Mouse (Mus musculus) heart, embryonic 14.5 days (tissue): ENCODE measurements at regions not wholly inside any gene's neighbourhood (a gene's known extent, or its start where the extent isn't known, plus 50 kb on each side); places are given as distances from the start of the nearest gene placed in this dataset.

Source experiments
- ATAC-seq: fragments of 200-750 bp; cut with Nextera tagmentation; 2 replicates; pipeline ENCODE4 v1.8.0; 2017; ENCODE audit warnings: low read depth, moderate TSS enrichment; ENCODE audit not compliant: insufficient number of reproducible peaks, insufficient read depth, low FRiP score
- H3K27ac ChIP-seq, 2 experiments: fragments of 200-500 bp in 1 of 2; fragments of 300-500 bp in 1 of 2; sonication (generic) in 1 of 2; replicated peaks in 1 of 2; 2 replicates each; pipeline ENCODE4 v1.5.1; 2012 to 2014; ENCODE audit warnings: low read depth in 2 of 2, low read length in 2 of 2, control low read depth in 1 of 2, mild to moderate bottlenecking in 1 of 2, mixed read lengths in 1 of 2; ENCODE audit not compliant: control insufficient read depth in 1 of 2, insufficient read depth in 1 of 2
- H3K27me3 ChIP-seq: fragments of 300-500 bp; sonication (generic); 2 replicates; pipeline ENCODE4 v1.6.1; 2014; ENCODE audit warnings: mild to moderate bottlenecking, low read length, control low read depth; ENCODE audit not compliant: control insufficient read depth, insufficient read depth
- H3K36me3 ChIP-seq: fragments of 300-500 bp; sonication (generic); 2 replicates; pipeline ENCODE4 v1.6.1; 2014; ENCODE audit warnings: mild to moderate bottlenecking, control low read depth, low read length, mixed read lengths; ENCODE audit not compliant: control insufficient read depth, insufficient read depth
- H3K4me1 ChIP-seq, 2 experiments: fragments of 200-500 bp in 1 of 2; fragments of 300-500 bp in 1 of 2; sonication (generic) in 1 of 2; 2 replicates each; pipeline ENCODE4 v1.6.1; 2012 to 2014; ENCODE audit warnings: low read length in 2 of 2, control low read depth in 1 of 2, mixed read lengths in 1 of 2; ENCODE audit not compliant: control insufficient read depth in 2 of 2, insufficient read depth in 2 of 2
- H3K4me2 ChIP-seq: fragments of 300-500 bp; sonication (generic); 2 replicates; pipeline ENCODE4 v1.6.1; 2014; ENCODE audit warnings: mild to moderate bottlenecking, low read length
- H3K4me3 ChIP-seq, 2 experiments: fragments of 200-500 bp in 1 of 2; fragments of 300-500 bp in 1 of 2; sonication (generic) in 1 of 2; 2 replicates each; pipeline ENCODE4 v1.5.1; 2012 to 2014; ENCODE audit warnings: low read length in 2 of 2, mild to moderate bottlenecking in 2 of 2, control low read depth in 1 of 2, low read depth in 1 of 2, moderate library complexity in 1 of 2; ENCODE audit not compliant: control insufficient read depth in 1 of 2, insufficient read depth in 1 of 2
- H3K9ac ChIP-seq: fragments of 300-500 bp; sonication (generic); 2 replicates; pipeline ENCODE4 v1.6.1; 2014; ENCODE audit warnings: mild to moderate bottlenecking, low read length
- H3K9me3 ChIP-seq: fragments of 300-500 bp; sonication (generic); 2 replicates; pipeline ENCODE4 v1.6.1; 2016; ENCODE audit warnings: low read length, control low read depth; ENCODE audit not compliant: control insufficient read depth
- WGBS: fragments of 180-500 bp; shearing (Covaris S2); extraction: QIAGEN DNeasy Blood & Tissue Kit; methylation state at CpG from one replicate; pipeline ENCODE4 v1.1.7; 2014; 5-methylcytosine and 5-hydroxymethylcytosine counted together

DNA sequence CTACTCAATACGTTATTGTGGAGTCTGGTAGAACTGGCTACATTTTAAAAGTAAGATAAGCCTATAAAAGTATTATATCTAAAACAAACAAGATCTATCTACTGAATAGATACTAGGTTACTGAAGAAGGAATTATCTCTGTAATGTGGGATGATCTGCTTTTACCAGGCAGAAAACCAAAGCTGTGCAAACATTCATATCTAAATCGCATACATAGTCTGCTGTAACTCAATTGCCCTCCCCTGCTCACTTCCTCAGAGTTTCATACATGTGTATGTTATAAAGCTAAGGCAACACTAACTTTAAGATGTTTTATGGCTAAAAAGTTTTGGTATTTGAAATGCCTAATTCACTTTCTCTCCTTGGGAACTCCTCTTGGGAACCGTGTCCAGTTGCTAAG lies 219.0 kb downstream of the Nfkbiz start:
- no peak overlapping the region for H3K9ac ChIP-seq
- ATAC-seq: no peak
- H3K36me3 ChIP-seq: no peaks in the 10 kb centered on the region
- no peak overlapping the region for H3K4me3 ChIP-seq
- H3K4me1 ChIP-seq: no peaks in the 10 kb centered on the region
- WGBS: 62% methylated on average over 3 of the region's 3 CpGs
- H3K4me2 ChIP-seq: no peak overlapping the region
- no peaks in the 10 kb centered on the region for H3K9me3 ChIP-seq
- no peaks in the 10 kb centered on the region for H3K27me3 ChIP-seq
- H3K27ac ChIP-seq: no peak overlapping the region

GRCm38 (mm10) chr16:55617958-55618357 lies 220.7 kb downstream of the Nfkbiz start:
- H3K4me1 ChIP-seq: no peaks in the 10 kb centered on the region
- ATAC-seq: no peak
- 86% methylated on average over 3 of the region's 3 CpGs for WGBS
- no peak overlapping the region for H3K4me3 ChIP-seq
- H3K27me3 ChIP-seq: no peaks in the 10 kb centered on the region
- H3K4me2 ChIP-seq: no peak overlapping the region
- H3K36me3 ChIP-seq: no peaks in the 10 kb centered on the region
- H3K9ac ChIP-seq: no peak overlapping the region
- no peak overlapping the region for H3K27ac ChIP-seq
- no peaks in the 10 kb centered on the region for H3K9me3 ChIP-seq

DNA sequence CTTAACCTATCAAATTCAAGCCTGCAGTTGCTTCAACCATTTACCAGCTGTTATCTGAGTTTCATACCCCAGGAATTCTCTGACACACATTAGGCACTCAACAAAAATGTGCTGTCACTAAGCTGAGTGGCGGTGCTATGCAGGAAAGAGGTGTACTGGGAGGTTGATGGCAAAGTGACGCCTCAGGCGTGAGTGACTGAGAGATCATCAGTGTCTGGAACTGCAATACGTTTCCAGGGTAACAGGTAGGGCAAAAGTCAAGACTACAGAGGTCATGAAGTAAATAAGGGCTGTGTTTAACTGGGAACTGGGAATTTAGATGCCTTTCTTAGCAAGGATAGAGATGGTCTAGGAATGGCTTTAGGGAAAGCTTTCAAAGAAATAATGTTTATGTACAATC lies 221.2 kb downstream of the Nfkbiz start:
- no peaks in the 10 kb centered on the region for H3K4me1 ChIP-seq
- H3K36me3 ChIP-seq: no peaks in the 10 kb centered on the region
- no peak overlapping the region for H3K4me2 ChIP-seq
- H3K27me3 ChIP-seq: no peaks in the 10 kb centered on the region
- no peak overlapping the region for H3K27ac ChIP-seq
- WGBS: 37% methylated on average over 4 of the region's 4 CpGs
- ATAC-seq: no peak
- H3K4me3 ChIP-seq: no peak overlapping the region
- H3K9me3 ChIP-seq: no peaks in the 10 kb centered on the region
- H3K9ac ChIP-seq: no peak overlapping the region

DNA sequence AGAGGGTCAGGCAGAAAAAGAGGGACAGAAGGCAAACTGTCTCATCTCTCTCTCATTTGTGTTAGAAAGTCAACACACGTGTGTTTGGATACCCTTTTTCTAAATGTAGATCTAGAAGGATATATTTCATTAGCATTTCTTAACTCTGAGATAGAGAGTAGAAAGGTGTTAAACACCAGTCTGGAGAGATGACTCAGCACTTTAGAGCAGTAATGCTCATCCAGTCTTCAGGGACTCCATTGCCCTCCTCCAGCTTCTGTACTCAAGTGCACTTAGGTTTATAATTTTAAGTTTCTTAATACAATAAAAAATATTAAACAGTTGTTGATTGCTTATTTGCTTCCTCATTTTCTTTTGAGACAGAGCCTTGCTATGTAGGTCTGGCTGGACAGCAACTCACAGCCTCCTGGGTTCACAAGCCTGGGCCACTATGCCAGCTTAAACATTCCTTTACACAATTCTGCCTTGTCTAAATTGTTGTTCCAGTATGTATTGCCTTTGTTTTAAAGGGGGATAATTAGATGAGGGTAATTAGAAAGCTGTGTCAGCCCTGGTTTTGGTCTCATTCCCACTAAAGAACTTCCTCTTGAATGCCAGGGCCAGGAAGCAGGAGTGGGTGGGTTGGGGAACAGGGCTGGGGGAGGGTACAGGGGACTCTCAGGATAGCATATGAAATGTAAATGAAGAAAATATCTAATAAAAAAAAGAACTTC lies 222.1 kb downstream of the Nfkbiz start:
- WGBS: 63% methylated on average over 1 of the region's 1 CpGs
- Histone ChIP-seq H3K9ac (no peak overlapping the region), H3K27me3 (no peaks in the 10 kb centered on the region), H3K4me3 (no peak overlapping the region), H3K4me1 (no peaks in the 10 kb centered on the region), H3K9me3 (no peaks in the 10 kb centered on the region), H3K36me3 (no peaks in the 10 kb centered on the region), H3K27ac (no peak overlapping the region), H3K4me2 (no peak overlapping the region)
- no peak for ATAC-seq

DNA sequence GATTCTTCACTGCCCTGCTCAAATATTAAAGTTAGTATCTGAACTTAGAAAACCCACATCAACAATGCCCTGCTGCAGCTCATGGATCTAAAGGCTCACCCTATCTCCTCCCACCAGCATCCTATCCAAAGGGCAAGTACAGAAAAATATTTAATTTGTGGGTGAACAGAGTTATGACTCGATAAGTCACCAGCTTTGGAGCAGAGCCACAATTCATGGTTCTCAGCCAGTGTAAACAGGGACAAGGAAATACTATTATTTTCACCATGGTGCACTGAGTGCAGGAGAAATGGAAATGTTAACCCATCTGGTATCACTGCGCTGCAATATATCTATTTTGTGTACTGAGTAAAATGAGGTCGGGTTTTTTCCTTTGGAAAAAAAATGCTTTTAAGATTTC lies 225.8 kb downstream of the Nfkbiz start:
- no peaks in the 10 kb centered on the region for H3K27me3 ChIP-seq
- WGBS: 56% methylated on average over 3 of the region's 3 CpGs
- no peak overlapping the region for H3K27ac ChIP-seq
- H3K9ac ChIP-seq: no peak overlapping the region
- H3K9me3 ChIP-seq: peaks cover 4% of the 10 kb centered on the region
- H3K4me2 ChIP-seq: no peak overlapping the region
- H3K4me3 ChIP-seq: no peak overlapping the region
- no peaks in the 10 kb centered on the region for H3K4me1 ChIP-seq
- ATAC-seq: no peak
- no peaks in the 10 kb centered on the region for H3K36me3 ChIP-seq

DNA sequence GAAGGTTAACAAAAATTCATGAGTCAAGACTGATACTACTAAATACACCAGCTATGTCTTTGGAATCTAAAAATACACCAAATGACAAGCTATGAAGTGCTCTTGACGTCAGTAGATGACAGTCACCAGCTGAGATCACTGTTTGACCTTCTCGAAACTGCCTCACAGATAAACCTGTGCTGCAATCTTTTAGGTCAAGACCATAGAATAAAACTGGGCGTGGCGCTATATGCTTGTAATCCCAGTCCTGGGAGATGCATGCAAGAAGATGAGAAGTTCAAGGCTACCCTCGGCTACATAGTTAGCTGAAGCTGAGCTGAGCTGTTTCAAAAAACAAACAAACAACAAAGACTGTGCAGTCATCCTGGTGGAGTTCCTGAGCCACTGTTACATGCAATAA lies 226.7 kb downstream of the Nfkbiz start:
- no peaks in the 10 kb centered on the region for H3K27me3 ChIP-seq
- no peaks in the 10 kb centered on the region for H3K36me3 ChIP-seq
- 54% methylated on average over 5 of the region's 5 CpGs for WGBS
- no peak overlapping the region for H3K27ac ChIP-seq
- H3K4me3 ChIP-seq: no peak overlapping the region
- ATAC-seq: no peak
- H3K9ac ChIP-seq: no peak overlapping the region
- H3K9me3 ChIP-seq: peaks cover 4% of the 10 kb centered on the region
- no peak overlapping the region for H3K4me2 ChIP-seq
- no peaks in the 10 kb centered on the region for H3K4me1 ChIP-seq

DNA sequence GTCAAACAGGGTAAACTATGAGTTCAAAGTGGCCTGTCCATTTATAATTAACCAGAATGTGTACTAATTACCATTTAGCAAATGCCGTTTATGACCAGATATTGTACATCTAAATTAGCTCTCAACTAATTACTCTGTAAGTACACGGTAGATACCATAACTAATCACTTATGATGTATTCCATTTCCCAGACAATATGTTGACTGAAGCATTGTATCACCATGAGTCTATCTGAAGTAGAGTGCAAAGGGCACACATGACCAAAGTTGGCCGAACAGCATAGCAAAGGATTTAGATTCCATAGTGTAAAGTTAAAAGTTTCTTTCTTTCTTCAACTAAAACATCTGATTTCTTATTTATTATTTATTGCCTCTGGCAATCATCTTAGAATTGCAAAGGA lies 227.5 kb downstream of the Nfkbiz start:
- Histone ChIP-seq H3K9ac (no peak overlapping the region), H3K4me3 (no peak overlapping the region), H3K27me3 (no peaks in the 10 kb centered on the region), H3K36me3 (no peaks in the 10 kb centered on the region), H3K9me3 (peaks cover 4% of the 10 kb centered on the region), H3K4me2 (no peak overlapping the region), H3K4me1 (no peaks in the 10 kb centered on the region), H3K27ac (no peak overlapping the region)
- WGBS: 80% methylated on average over 3 of the region's 3 CpGs
- no peak for ATAC-seq

DNA sequence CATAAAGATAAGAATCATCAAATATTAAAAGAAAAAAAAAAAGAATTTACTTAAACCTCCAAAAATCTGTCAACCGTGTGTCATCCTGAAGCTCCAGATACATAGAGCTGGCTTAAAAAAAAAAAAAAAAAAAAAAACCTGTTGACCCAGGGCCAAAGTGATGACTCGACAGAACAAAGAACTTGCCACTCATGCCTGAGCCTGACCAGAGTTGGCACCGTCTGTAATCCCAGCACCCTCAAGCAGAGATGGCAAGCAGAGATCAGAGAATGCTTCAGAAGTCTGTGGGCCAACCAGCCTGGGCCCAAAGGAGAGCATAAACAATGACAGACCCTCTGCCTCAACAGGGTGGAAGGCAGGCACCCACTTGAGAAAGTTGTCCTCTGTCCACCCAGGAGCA lies 230.3 kb downstream of the Nfkbiz start:
- peaks cover 4% of the 10 kb centered on the region for H3K9me3 ChIP-seq

More for the DNA sequence above, 230.3 kb downstream of the Nfkbiz start:
- ATAC-seq: no peak
- no peak overlapping the region for H3K9ac ChIP-seq
- peaks cover 0 to 2% of the 10 kb centered on the region in 2 experiments; a peak in 3 of 4 replicates for H3K4me1 ChIP-seq
- no peaks in the 10 kb centered on the region for H3K27me3 ChIP-seq
- 80% methylated on average over 3 of the region's 3 CpGs for WGBS
- no peaks in the 10 kb centered on the region for H3K36me3 ChIP-seq
- no peak overlapping the region for H3K4me3 ChIP-seq
- no peak overlapping the region for H3K4me2 ChIP-seq
- no peak overlapping the region for H3K27ac ChIP-seq
